Mouse (Mus musculus): ENCODE results near the gene Pin1. TPM values are rescaled to one million over a fixed set of nuclear protein-coding genes. Genes with fewer than 3 reads are reported as not detected.

The Pin1 gene
- polyA plus RNA-seq, 1 experiment from 2014 or later, result 83.7 TPM

Other genes with a start within 250 kb of the Pin1 start
- 16.5 and 25.9 TPM in 2 replicates for gene Zfp26, start 191.9 kb upstream of the Pin1 start, polyA plus RNA-seq (2016; fragmentation: Nextera tagmentation; extraction: Ambion mirVana)
- 24.0 and 26.1 TPM in 2 replicates for gene Zfp426, start 159.3 kb upstream of the Pin1 start, polyA plus RNA-seq (2016; fragmentation: Nextera tagmentation; extraction: Ambion mirVana)
- gene Zfp266, start 130.7 kb upstream of the Pin1 start, polyA plus RNA-seq (2016; fragmentation: Nextera tagmentation; extraction: Ambion mirVana), result 99.3 and 123 TPM in 2 replicates
- 17.8 and 20.0 TPM in 2 replicates for gene Zfp846, start 70.8 kb upstream of the Pin1 start, polyA plus RNA-seq (2016; fragmentation: Nextera tagmentation; extraction: Ambion mirVana)
- gene Ubl5, start 9.2 kb upstream of the Pin1 start, polyA plus RNA-seq (2016; fragmentation: Nextera tagmentation; extraction: Ambion mirVana), result 393 and 437 TPM in 2 replicates
- gene Fbxl12, start 7.3 kb upstream of the Pin1 start, polyA plus RNA-seq (2016; fragmentation: Nextera tagmentation; extraction: Ambion mirVana), result 21.5 and 21.9 TPM in 2 replicates
- gene Olfm2, start 94.3 kb downstream of the Pin1 start, polyA plus RNA-seq (2016; fragmentation: Nextera tagmentation; extraction: Ambion mirVana), result 46.9 and 76.4 TPM in 2 replicates
- 0.98 and 1.3 TPM in 2 replicates for gene Col5a3, start 163.0 kb downstream of the Pin1 start, polyA plus RNA-seq (2016; fragmentation: Nextera tagmentation; extraction: Ambion mirVana)
- gene Rdh8, start 166.4 kb downstream of the Pin1 start, polyA plus RNA-seq (2016; fragmentation: Nextera tagmentation; extraction: Ambion mirVana), result not detected in 2 replicates
- 0.85 and 1.4 TPM in 2 replicates for gene A230050P20Rik, start 216.5 kb downstream of the Pin1 start, polyA plus RNA-seq (2016; fragmentation: Nextera tagmentation; extraction: Ambion mirVana)
- 5.5 and 7.0 TPM in 2 replicates for gene Angptl6, start 227.6 kb downstream of the Pin1 start, polyA plus RNA-seq (2016; fragmentation: Nextera tagmentation; extraction: Ambion mirVana)
- gene Ppan, start 236.1 kb downstream of the Pin1 start, polyA plus RNA-seq (2016; fragmentation: Nextera tagmentation; extraction: Ambion mirVana), result 80.1 and 87.3 TPM in 2 replicates
- gene Eif3g, start 246.5 kb downstream of the Pin1 start, polyA plus RNA-seq (2016; fragmentation: Nextera tagmentation; extraction: Ambion mirVana), result 406 and 412 TPM in 2 replicates